In genomic region chr11:51968896-51969295, GRCm38 (mm10) we compare ENCODE assay signal across 12 mouse cellular contexts. TPM values are rescaled to one million over a fixed set of nuclear protein-coding genes. Genes with fewer than 3 reads are reported as not detected.
DNase-seq lines count a peak whose midpoint lies in the region; ATAC-seq and TF ChIP-seq lines count a peak whose summit lies in the region.
"Had no signal": no experiment of that assay in that cellular context is flagged by ENCODE, and none has a peak within 500 bp of the region (broad histone marks: within the 10 kb centered on the region; RNA-seq: fewer than 3 reads in every experiment).

No protein-coding gene starts in this region.

- no peak overlapping the region for H3K9ac ChIP-seq in hindbrain, embryonic 15.5 days
- no peak overlapping the region for H3K9ac ChIP-seq in hindbrain, embryonic 11.5 days (ENCODE audit: low read depth, low read length)
- peak overlapping the region; percentile 83 for H3K9ac ChIP-seq in ES-Bruce4 (ENCODE audit: low read depth, poor library complexity, severe bottlenecking)
- peak overlapping the region; percentile 23; the same call in 1 of the 2 replicates for H3K9ac ChIP-seq in liver, embryonic 12.5 days

- H3K27ac ChIP-seq in hindbrain, embryonic 15.5 days (replicated peaks): no peak overlapping the region
- H3K27ac ChIP-seq in hindbrain, embryonic 11.5 days (ENCODE audit: low read depth, low read length): no peak overlapping the region
- H3K27ac ChIP-seq in ES-Bruce4 (ENCODE audit: insufficient read depth, low read length): no peak overlapping the region
- H3K27ac ChIP-seq in liver, embryonic 12.5 days: no peak overlapping the region

- no peak for TF ChIP-seq EP300 in ES-Bruce4 (IDR thresholded peaks at IDR 0.05; ENCODE audit: insufficient read depth, low read depth, low read length)

- no peaks in the 10 kb centered on the region for H3K9me3 ChIP-seq in hindbrain, embryonic 15.5 days
- H3K9me3 ChIP-seq in hindbrain, embryonic 11.5 days (ENCODE audit: control insufficient read depth, low read length): no peaks in the 10 kb centered on the region
- no peaks in the 10 kb centered on the region for H3K9me3 ChIP-seq in ES-Bruce4 (replicated peaks; ENCODE audit: control insufficient read depth, insufficient read depth, low read length, poor library complexity, severe bottlenecking)
- no peaks in the 10 kb centered on the region for H3K9me3 ChIP-seq in liver, embryonic 12.5 days (replicated peaks)
- H3K9me3 ChIP-seq: heart, embryonic 12.5 days had no signal

- no peaks in the 10 kb centered on the region for H3K27me3 ChIP-seq in hindbrain, embryonic 15.5 days
- no peaks in the 10 kb centered on the region for H3K27me3 ChIP-seq in hindbrain, embryonic 11.5 days (ENCODE audit: control insufficient read depth, insufficient read depth, low read length)
- no peaks in the 10 kb centered on the region for H3K27me3 ChIP-seq in ES-Bruce4 (ENCODE audit: control insufficient read depth, insufficient read depth, low read length, poor library complexity, severe bottlenecking)
- no peaks in the 10 kb centered on the region for H3K27me3 ChIP-seq in liver, embryonic 12.5 days (replicated peaks)

- no peak for DNase-seq in hindbrain, embryonic 11.5 days (ENCODE audit: low spot score)
- peak; percentile 85 for DNase-seq in CD4-positive helper T cell, adult 2 months (ENCODE audit: low read depth, low spot score)
- DNase-seq in layer of hippocampus, postnatal 14 days (ENCODE audit: low spot score in 2 of 2): no peak
- DNase-seq in right cerebral cortex, postnatal 10 days (ENCODE audit: low spot score in 2 of 2): no peak
- no peak for DNase-seq in gastrocnemius, adult 18-20 months (ENCODE audit: low spot score)
- DNase-seq: cerebellum, postnatal 14 days; kidney, postnatal 14 days; left cerebral cortex, postnatal 4 days had no signal

- H3K4me2 ChIP-seq in hindbrain, embryonic 15.5 days: peak overlapping the region; percentile 90; the same call in 1 of the 2 replicates
- no peak overlapping the region for H3K4me2 ChIP-seq in hindbrain, embryonic 11.5 days (replicated peaks; ENCODE audit: low read depth, low read length)
- peak overlapping the region; percentile 84 for H3K4me2 ChIP-seq in liver, embryonic 12.5 days

- no peak overlapping the region for H3K4me3 ChIP-seq in hindbrain, embryonic 15.5 days
- H3K4me3 ChIP-seq in hindbrain, embryonic 11.5 days (ENCODE audit: low read depth, low read length): no peak overlapping the region
- H3K4me3 ChIP-seq in ES-Bruce4 (ENCODE audit: low read depth, low read length): peak overlapping the region; percentile 61
- peak overlapping the region; percentile 72 for H3K4me3 ChIP-seq in liver, embryonic 12.5 days

- H3K4me1 ChIP-seq in hindbrain, embryonic 15.5 days (replicated peaks): peaks cover 15% of the 10 kb centered on the region
- no peaks in the 10 kb centered on the region for H3K4me1 ChIP-seq in hindbrain, embryonic 11.5 days (replicated peaks; ENCODE audit: control insufficient read depth, insufficient read depth, low read length)
- peaks cover 1% of the 10 kb centered on the region for H3K4me1 ChIP-seq in ES-Bruce4 (ENCODE audit: control insufficient read depth, insufficient read depth, low read length)
- H3K4me1 ChIP-seq in liver, embryonic 12.5 days: peaks cover 15% of the 10 kb centered on the region

- no peak for TF ChIP-seq POLR2A in ES-Bruce4 (IDR thresholded peaks at IDR 0.05; ENCODE audit: insufficient read depth, low read length)

- TF ChIP-seq CTCF in ES-Bruce4 (IDR thresholded peaks at IDR 0.05; ENCODE audit: low read depth, low read length): no peak

- H3K36me3 ChIP-seq in hindbrain, embryonic 15.5 days: peaks cover 39% of the 10 kb centered on the region
- H3K36me3 ChIP-seq in hindbrain, embryonic 11.5 days (ENCODE audit: control insufficient read depth, insufficient read depth, low read length): peaks cover 6% of the 10 kb centered on the region; the same call in 1 of the 2 replicates
- H3K36me3 ChIP-seq in ES-Bruce4 (ENCODE audit: control insufficient read depth, insufficient read depth, low read length, poor library complexity, severe bottlenecking): peaks cover 37% of the 10 kb centered on the region
- H3K36me3 ChIP-seq in liver, embryonic 12.5 days: peaks cover 51% of the 10 kb centered on the region

- no peak for ATAC-seq in hindbrain, embryonic 15.5 days (ENCODE audit: low FRiP score, low read depth)
- ATAC-seq in hindbrain, embryonic 11.5 days (ENCODE audit: low FRiP score): no peak
- ATAC-seq in liver, embryonic 12.5 days: no peak

- 96% methylated on average over 9 of the region's 9 CpGs for WGBS in hindbrain, embryonic 15.5 days
- 94% methylated on average over 9 of the region's 9 CpGs for WGBS in hindbrain, embryonic 11.5 days
- 66% methylated on average over 9 of the region's 9 CpGs for WGBS in liver, embryonic 12.5 days (ENCODE audit: insufficient replicate concordance)

RNA-seq across cellular contexts. Expression of gene Cdkn2aipnl, which starts 1.4 kb away (rescaled TPM):
- 110 and 122 TPM in 2 replicates for polyA plus RNA-seq in hindbrain, embryonic 15.5 days (2015; fragmentation: Nextera tagmentation; extraction: Ambion mirVana)
- polyA plus RNA-seq in hindbrain, embryonic 11.5 days (2014; fragmentation: Nextera tagmentation; extraction: Ambion mirVana): 111 and 134 TPM in 2 replicates
- 69.8 and 77.1 TPM in 2 replicates for polyA plus RNA-seq in ES-Bruce4 (2011; ENCODE audit: insufficient read depth, insufficient read length, low read depth, missing spikeins)
- polyA plus RNA-seq in liver, embryonic 12.5 days (2016; fragmentation: Nextera tagmentation; extraction: Ambion mirVana): 75.0 and 77.3 TPM in 2 replicates
- 10 to 100 TPM; 28.7 to 33.7 TPM for total RNA-seq in layer of hippocampus, postnatal 14 days (2021)
- 10 to 100 TPM; 24.3 to 27.2 TPM for total RNA-seq in gastrocnemius, adult 18-20 months (2021)

RNA-seq across cellular contexts. Expression of gene Ube2b, which starts 31.7 kb away (rescaled TPM):
- polyA plus RNA-seq in hindbrain, embryonic 15.5 days (2015; fragmentation: Nextera tagmentation; extraction: Ambion mirVana): 215 and 236 TPM in 2 replicates
- 193 and 205 TPM in 2 replicates for polyA plus RNA-seq in hindbrain, embryonic 11.5 days (2014; fragmentation: Nextera tagmentation; extraction: Ambion mirVana)
- polyA plus RNA-seq in ES-Bruce4 (2011; ENCODE audit: insufficient read depth, insufficient read length, low read depth, missing spikeins): 194 and 197 TPM in 2 replicates
- 113 and 116 TPM in 2 replicates for polyA plus RNA-seq in liver, embryonic 12.5 days (2016; fragmentation: Nextera tagmentation; extraction: Ambion mirVana)
- 100 to 1,000 TPM; 166 to 171 TPM for total RNA-seq in layer of hippocampus, postnatal 14 days (2021)
- total RNA-seq in gastrocnemius, adult 18-20 months (2021): 100 to 1,000 TPM; 574 to 604 TPM

RNA-seq across cellular contexts. Expression of gene Cdkl3, which starts 35.1 kb away (rescaled TPM):
- 25.5 and 26.0 TPM in 2 replicates for polyA plus RNA-seq in hindbrain, embryonic 15.5 days (2015; fragmentation: Nextera tagmentation; extraction: Ambion mirVana)
- 12.0 and 15.9 TPM in 2 replicates for polyA plus RNA-seq in hindbrain, embryonic 11.5 days (2014; fragmentation: Nextera tagmentation; extraction: Ambion mirVana)
- polyA plus RNA-seq in ES-Bruce4 (2011; ENCODE audit: insufficient read depth, insufficient read length, low read depth, missing spikeins): 9.6 and 12.9 TPM in 2 replicates
- polyA plus RNA-seq in liver, embryonic 12.5 days (2016; fragmentation: Nextera tagmentation; extraction: Ambion mirVana): 2.1 and 2.6 TPM in 2 replicates
- 10 to 100 TPM; 20.4 to 20.8 TPM for total RNA-seq in layer of hippocampus, postnatal 14 days (2021)
- 1 to 10 TPM; 3.0 to 4.6 TPM for total RNA-seq in gastrocnemius, adult 18-20 months (2021)

Comparison
In these comparisons a context has a peak if more than half of its experiments do, and no peak if none do; other contexts are left out.
1. H3K4me3 ChIP-seq: peak in ES-Bruce4 (single experiment) and liver, embryonic 12.5 days (single experiment); none in hindbrain, embryonic 15.5 days (single experiment) and hindbrain, embryonic 11.5 days (single experiment).
2. H3K9ac ChIP-seq: peak in ES-Bruce4 (single experiment) and liver, embryonic 12.5 days (single experiment); none in hindbrain, embryonic 15.5 days (single experiment) and hindbrain, embryonic 11.5 days (single experiment).